Mouse (Mus musculus): ENCODE data around the gene Slc6a9. TPM values are rescaled to one million over a fixed set of nuclear protein-coding genes. Genes with fewer than 3 reads are reported as not detected.

Gene Slc6a9
- total RNA-seq (2023), result 10 to 100 TPM in 1 of 2 experiments, 1 to 10 TPM in 1; 8.7 to 11.2 TPM

DNA sequence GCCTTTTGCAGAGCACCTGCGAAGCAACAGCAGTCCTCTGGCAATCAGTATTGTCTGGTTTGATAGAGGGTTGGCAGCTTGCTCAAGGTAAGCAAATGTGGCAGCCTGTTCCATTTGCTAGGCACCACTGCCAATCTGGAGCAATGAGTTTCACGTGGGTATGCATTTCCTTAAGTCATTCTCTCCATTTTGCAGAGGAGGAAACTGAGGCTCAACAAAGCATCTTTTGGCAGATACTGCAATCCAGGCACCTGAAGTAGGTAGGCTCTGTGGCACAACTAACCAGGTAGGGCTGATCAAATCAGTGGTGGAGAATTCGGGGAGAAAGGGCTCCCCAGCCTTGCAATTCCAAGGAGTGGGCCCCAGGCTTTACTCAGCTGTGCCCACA is at the start of gene Slc6a9:
TSS of gene Slc6a9 (plus strand) at position 50 of the 388 bp plus-strand sequence.

DNA sequence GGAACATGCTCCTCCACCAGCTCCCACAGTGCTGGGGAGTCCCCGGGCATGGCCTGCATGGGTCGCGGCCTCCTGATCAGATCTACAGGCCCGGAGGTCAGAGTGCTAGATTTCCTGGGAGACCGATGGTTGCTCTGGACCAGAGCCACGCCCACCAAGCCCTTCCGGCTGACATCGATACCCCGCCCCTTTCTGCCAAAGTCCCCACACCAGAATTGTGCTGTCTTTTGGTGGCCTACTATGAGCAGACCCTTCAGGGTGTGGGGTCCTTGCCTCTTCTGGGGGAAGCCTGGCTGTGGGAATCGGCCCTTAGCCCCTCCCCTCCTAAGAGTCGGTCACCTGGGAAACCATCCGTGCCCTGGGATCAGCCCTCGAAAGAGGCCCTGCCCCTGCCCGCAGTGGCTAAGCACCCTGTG is 38.2 kb downstream of the Slc6a9 start, which contains the start of gene Ccdc24:
TSS of gene Ccdc24 (minus strand) at position 87 of the 416 bp plus-strand sequence.

DNA sequence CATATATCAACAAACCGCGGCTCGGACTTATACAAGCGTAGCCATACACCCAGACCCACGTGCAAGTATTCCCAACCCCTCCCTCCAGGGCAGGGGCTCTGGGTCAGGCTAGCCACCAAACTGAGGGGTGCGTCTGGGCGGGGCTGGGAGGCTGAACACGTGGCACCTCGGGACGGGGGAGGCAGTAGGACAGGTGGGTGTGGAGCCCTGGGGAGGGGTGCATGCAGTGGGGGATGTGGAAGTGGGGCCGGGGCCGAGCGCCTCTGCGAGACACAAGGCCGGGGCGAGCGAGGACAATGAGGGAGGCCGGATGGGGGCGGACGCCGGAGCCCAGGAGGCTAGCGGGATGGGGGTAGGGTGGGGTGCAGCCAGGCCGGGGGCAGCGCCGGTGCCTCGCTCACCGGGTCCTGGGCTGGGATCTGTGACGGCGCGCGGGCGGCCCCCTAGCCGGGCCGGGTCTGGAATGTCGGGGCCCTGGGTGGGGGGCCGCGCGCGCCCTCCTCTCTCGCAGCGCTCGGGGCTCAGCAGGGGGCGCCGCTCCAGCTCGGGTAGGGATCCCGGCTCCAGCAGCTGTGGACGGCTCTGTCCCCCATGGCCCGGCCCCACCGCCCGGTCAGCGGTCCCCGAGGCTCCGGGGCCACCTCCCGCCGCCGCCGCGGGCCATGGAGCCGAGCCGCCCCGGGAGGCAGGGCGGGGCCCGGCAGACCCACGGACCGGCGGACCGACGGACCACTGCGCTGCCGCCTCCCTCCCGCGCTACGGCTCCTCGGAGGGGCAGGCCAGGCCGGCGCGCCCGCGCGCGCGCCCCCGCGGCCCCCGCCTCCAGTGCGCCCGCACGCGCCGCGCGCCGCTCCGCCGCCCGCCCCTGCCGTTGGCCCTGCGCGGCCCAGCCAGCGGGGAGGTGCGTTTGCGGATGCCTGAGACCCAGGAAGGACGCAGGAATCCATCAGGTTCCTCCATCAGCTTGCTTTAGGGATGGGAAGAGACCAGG is 48.7 kb downstream of the Slc6a9 start, which contains the start of gene B4galt2:
TSS of gene B4galt2 (minus strand) at position 787 of the 991 bp plus-strand sequence.

DNA sequence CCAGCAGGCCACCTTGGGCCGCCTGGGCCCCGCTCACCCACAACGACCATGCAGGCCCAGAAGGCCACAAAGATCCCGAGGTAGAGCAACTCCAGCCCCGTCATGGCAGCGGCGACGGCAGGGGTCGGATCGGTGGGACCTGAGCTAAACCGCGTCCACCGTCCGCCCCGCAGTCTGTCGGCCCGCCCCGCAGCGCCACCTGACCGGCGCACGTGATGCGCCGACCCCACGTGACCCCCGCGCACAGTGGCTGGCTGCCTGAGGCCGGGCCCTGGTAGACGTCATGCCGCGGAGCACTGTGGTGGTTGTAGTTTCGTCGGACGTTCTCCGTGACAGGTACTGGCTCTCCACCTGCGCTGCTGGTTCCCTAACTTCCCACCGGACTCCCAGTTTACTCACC is 52.8 kb downstream of the Slc6a9 start, which contains the start of gene Atp6v0b:
TSS of gene Atp6v0b (minus strand) at position 201 of the 400 bp plus-strand sequence.

DNA sequence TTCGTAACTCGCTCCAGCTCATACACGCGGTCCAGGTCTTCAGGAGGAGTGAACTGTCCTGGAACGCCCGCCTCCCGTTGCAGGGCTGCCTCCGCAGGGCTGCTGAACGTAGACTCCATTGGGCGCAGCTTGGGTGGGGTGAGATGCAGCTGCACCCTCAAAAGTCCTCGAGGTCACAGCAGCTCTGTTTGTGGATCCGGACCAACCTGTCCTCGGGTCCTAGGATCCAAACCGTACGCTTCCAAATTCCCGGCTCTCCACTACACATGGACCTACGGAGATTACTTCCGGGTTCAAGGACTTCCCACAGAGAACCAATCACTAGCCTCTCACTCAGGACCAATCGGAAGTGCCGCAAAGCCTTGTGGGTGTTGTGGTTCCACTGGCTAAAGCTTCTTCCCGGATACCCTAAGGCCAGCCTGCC is 57.4 kb downstream of the Slc6a9 start, which contains the start of gene Dph2:
TSS of gene Dph2 (minus strand) at position 295 of the 424 bp plus-strand sequence.

DNA sequence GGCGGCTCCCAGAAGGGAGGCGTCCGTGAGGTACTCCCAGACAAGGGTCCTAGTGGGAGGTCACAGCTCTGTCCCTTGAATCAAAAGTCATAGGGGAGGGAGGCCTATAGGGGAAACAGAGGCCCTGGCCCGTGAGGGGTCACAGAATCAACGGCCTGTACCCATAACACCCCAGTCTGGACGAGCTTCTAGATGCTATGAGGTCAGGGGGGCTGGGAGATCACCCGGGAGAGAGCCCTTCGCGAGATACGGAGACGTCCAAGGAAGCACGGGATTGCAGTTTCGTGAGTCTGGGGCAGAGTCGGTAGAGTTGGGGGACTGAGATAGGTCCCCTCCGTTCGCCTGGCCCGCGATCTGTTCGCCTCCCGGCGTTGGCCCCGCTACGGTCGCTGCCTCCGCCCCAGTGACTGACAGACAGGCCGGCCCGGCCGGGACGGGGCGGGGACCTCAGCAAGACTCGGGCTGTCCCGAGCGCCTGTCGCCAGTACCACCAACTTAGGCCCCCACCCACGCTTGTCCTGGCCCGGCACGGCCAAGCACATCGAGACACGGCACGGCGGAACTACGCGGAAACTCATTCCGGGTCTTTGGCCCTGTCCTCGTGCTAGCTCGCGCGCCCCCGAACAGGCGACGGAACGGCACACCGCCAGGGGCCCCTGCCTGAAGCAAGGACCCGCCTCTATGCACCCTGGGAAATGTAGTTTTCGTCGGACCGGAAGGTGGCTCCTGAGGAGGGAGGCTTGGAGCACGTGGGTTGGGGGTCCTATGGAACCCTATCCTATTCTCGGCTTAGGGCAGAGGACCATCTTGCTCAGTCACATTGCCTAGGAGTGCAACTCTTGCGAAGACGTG is 80.5 kb downstream of the Slc6a9 start, which contains the start of gene Ipo13:
TSS of gene Ipo13 (minus strand) at position 409 of the 852 bp plus-strand sequence.

Other genes starting within 250 kb of the Slc6a9 start
- 10 to 100 TPM; 15.3 to 16.3 TPM for gene Dmap1, start 152.2 kb upstream of the Slc6a9 start, total RNA-seq (2023)
- not detected for gene Gm12845, start 110.1 kb upstream of the Slc6a9 start, total RNA-seq (2023)
- not detected for gene Klf17, start 68.9 kb upstream of the Slc6a9 start, total RNA-seq (2023)
- gene Ccdc24, start 38.1 kb downstream of the Slc6a9 start, total RNA-seq (2023), result not detected
- not detected for gene B4galt2, start 49.0 kb downstream of the Slc6a9 start, total RNA-seq (2023)
- gene Atp6v0b, start 52.8 kb downstream of the Slc6a9 start, total RNA-seq (2023), result 100 to 1,000 TPM; 425 to 463 TPM
- 1 to 10 TPM; 4.3 to 4.6 TPM for gene Dph2, start 57.5 kb downstream of the Slc6a9 start, total RNA-seq (2023)
- gene Ipo13, start 80.5 kb downstream of the Slc6a9 start, total RNA-seq (2023), result 10 to 100 TPM; 30.8 to 34.0 TPM
- under 1 TPM in 1 of 2 experiments, not detected in 1; 0.50 TPM for gene Artn, start 95.3 kb downstream of the Slc6a9 start, total RNA-seq (2023)